Mouse (Mus musculus) lung, adult 2 months (tissue): Measurements from ENCODE around the gene St6galnac1.

Source experiments
- CTCF ChIP-seq: fragments of 200-500 bp; IDR thresholded peaks from 2 replicates; pipeline ENCODE4 v1.5.1; 2011; ENCODE audit warnings: mild to moderate bottlenecking, low read length, control low read depth; ENCODE audit not compliant: insufficient read depth
- POLR2A ChIP-seq: fragments of 200-500 bp; IDR thresholded peaks from 2 replicates; pipeline ENCODE4 v1.6.1; 2011; ENCODE audit warnings: low read depth, mild to moderate bottlenecking, control low read depth, low read length, borderline replicate concordance; ENCODE audit errors: extremely low read depth

- TF ChIP-seq CTCF (no peak), POLR2A (no peak)
Measured at GRCm38 (mm10) chr11:116802709-116803108, 27.4 kb upstream of the St6galnac1 start.
